Mouse (Mus musculus) embryo, embryonic 9.5 days (tissue): ENCODE measurements at regions not wholly inside any gene's neighbourhood (a gene's known extent, or its start where the extent isn't known, plus 50 kb on each side); places are given as distances from the start of the nearest gene placed in this dataset.

Source experiments
- DNase-seq: peaks from one replicate; pipeline ENCODE4 v3.0.0-alpha.2; 2017; ENCODE audit errors: extremely low spot score

GRCm38 (mm10) chr12:70672115-70672514 is 153.2 kb upstream of the Frmd6 start:
- no peak for DNase-seq

GRCm38 (mm10) chr12:70673188-70673587 is 152.1 kb upstream of the Frmd6 start:
- no peak for DNase-seq

GRCm38 (mm10) chr12:70674144-70674543 is 151.2 kb upstream of the Frmd6 start:
- DNase-seq: no peak

GRCm38 (mm10) chr12:70675846-70676245 is 149.5 kb upstream of the Frmd6 start:
- no peak for DNase-seq

- DNase-seq: no peak
Measured at GRCm38 (mm10) chr12:70679701-70680425, 145.5 kb upstream of the Frmd6 start.

GRCm38 (mm10) chr12:70681407-70681990 is 143.8 kb upstream of the Frmd6 start:
- DNase-seq: no peak

- DNase-seq: no peak
Measured at GRCm38 (mm10) chr12:70684354-70684753, 141.0 kb upstream of the Frmd6 start.

GRCm38 (mm10) chr12:70685432-70685831 is 139.9 kb upstream of the Frmd6 start:
- DNase-seq: no peak

- DNase-seq: no peak
Measured at GRCm38 (mm10) chr12:70686337-70686736, 139.0 kb upstream of the Frmd6 start.

GRCm38 (mm10) chr12:70686971-70687370 is 138.3 kb upstream of the Frmd6 start:
- no peak for DNase-seq

GRCm38 (mm10) chr12:70695162-70695561 is 130.2 kb upstream of the Frmd6 start:
- DNase-seq: no peak

- DNase-seq: no peak
Measured at GRCm38 (mm10) chr12:70696256-70696655, 129.1 kb upstream of the Frmd6 start.

- no peak for DNase-seq
Measured at GRCm38 (mm10) chr12:70698466-70698865, 126.8 kb upstream of the Frmd6 start.

GRCm38 (mm10) chr12:70702473-70702872 is 122.8 kb upstream of the Frmd6 start:
- no peak for DNase-seq

- DNase-seq: no peak
Measured at GRCm38 (mm10) chr12:70706806-70707628, 118.3 kb upstream of the Frmd6 start.

- no peak for DNase-seq
Measured at GRCm38 (mm10) chr12:70707629-70708289, 117.6 kb upstream of the Frmd6 start.

- no peak for DNase-seq
Measured at GRCm38 (mm10) chr12:70708290-70708668, 117.0 kb upstream of the Frmd6 start.

GRCm38 (mm10) chr12:70710311-70710710 is 115.0 kb upstream of the Frmd6 start:
- no peak for DNase-seq

GRCm38 (mm10) chr12:70711030-70711429 is 114.3 kb upstream of the Frmd6 start:
- no peak for DNase-seq

- DNase-seq: no peak
Measured at GRCm38 (mm10) chr12:70712322-70713024, 112.8 kb upstream of the Frmd6 start.

- DNase-seq: no peak
Measured at GRCm38 (mm10) chr12:70713499-70714280, 111.6 kb upstream of the Frmd6 start.
